Mouse (Mus musculus): ENCODE measurements around the gene Aebp1. TPM values are rescaled to one million over a fixed set of nuclear protein-coding genes. Genes with fewer than 3 reads are reported as not detected.

The Aebp1 gene
- 8.5 and 9.6 TPM in 2 replicates for polyA plus RNA-seq (2016; fragmentation: Nextera tagmentation; extraction: Ambion mirVana)

GRCm38 (mm10) chr11:5861678-5862393 lies at the start of gene Aebp1:
Aebp1 (plus strand) TSS chr11:5861947.
- Histone ChIP-seq H3K4me1 (peaks cover 12% of the 10 kb centered on the region), H3K4me3 (peak within 1 kb of the TSS; percentile 50), H3K4me2 (peak within 1 kb of the TSS; percentile 63), H3K9ac (peak within 1 kb of the TSS; percentile 52), H3K27ac (no peak within 1 kb of the TSS), H3K36me3 (0 out of 2 replicates have a peak, but pooled peaks cover 5% of the 10 kb centered on the region), H3K9me3 (replicated peaks) (peaks cover 3% of the 10 kb centered on the region; the same call in 1 of the 2 replicates), H3K27me3 (replicated peaks) (peaks cover 57% of the 10 kb centered on the region)
- ATAC-seq = peak; percentile 56
- 3% methylated on average over 59 of the region's 59 CpGs for WGBS (ENCODE audit: insufficient replicate concordance)

DNA sequence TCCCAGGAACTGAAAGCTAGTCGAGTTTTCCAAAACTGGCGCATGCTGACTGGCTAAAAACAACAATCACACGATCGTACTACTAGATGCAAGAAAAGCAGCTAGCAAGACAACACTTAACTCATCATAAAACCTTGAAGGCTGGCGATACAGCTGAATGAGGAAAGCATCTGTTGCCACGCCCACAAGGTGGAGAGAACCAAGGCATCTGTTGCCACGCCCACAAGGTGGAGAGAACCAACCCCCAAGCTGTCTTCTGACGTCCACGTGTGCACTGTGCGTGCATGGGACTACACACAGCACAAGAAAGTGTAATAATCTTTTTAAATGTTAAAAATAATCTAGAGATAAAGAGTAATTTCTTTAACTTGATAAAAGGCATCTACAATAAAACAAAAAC lies 48.4 kb upstream of the Aebp1 start:
- Histone ChIP-seq H3K4me3 (no peak overlapping the region), H3K27ac (no peak overlapping the region), H3K4me1 (no peaks in the 10 kb centered on the region), H3K9ac (no peak overlapping the region), H3K9me3 (replicated peaks) (no peaks in the 10 kb centered on the region), H3K27me3 (replicated peaks) (no peaks in the 10 kb centered on the region), H3K36me3 (no peaks in the 10 kb centered on the region), H3K4me2 (no peak overlapping the region)
- no peak for ATAC-seq
- WGBS (ENCODE audit: insufficient replicate concordance) = 69% methylated on average over 10 of the region's 10 CpGs

GRCm38 (mm10) chr11:5819223-5819622 lies 42.5 kb upstream of the Aebp1 start:
- H3K27me3 ChIP-seq (replicated peaks) = no peaks in the 10 kb centered on the region
- no peak overlapping the region for H3K27ac ChIP-seq
- H3K36me3 ChIP-seq = no peaks in the 10 kb centered on the region
- H3K9ac ChIP-seq = no peak overlapping the region
- 40% methylated on average over 2 of the region's 2 CpGs for WGBS (ENCODE audit: insufficient replicate concordance)
- H3K4me2 ChIP-seq = no peak overlapping the region
- H3K4me3 ChIP-seq = no peak overlapping the region
- no peaks in the 10 kb centered on the region for H3K4me1 ChIP-seq
- no peaks in the 10 kb centered on the region for H3K9me3 ChIP-seq (replicated peaks)
- ATAC-seq = no peak

DNA sequence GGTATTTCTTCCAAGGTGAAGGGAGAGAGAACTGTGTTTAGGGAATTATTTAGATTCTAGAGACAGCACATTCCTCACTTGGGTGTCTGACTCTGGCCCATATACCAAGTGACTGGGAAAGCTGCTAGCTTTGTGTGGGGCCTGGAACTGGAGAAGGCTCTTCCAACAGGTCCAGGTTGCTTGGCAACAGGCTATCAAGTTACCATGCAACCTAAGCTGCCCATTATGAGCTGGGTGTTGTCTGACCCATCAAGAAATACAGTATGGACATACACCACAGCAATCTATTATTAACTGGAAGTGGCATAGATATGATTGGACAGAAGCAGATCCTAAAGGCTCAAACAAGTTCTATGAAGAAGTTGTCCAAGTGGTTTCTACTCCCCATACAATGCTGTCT lies 36.3 kb upstream of the Aebp1 start:
- Histone ChIP-seq H3K4me3 (no peak overlapping the region), H3K9me3 (replicated peaks) (no peaks in the 10 kb centered on the region), H3K4me2 (no peak overlapping the region), H3K4me1 (peaks cover 10% of the 10 kb centered on the region), H3K36me3 (peaks cover 26% of the 10 kb centered on the region), H3K9ac (no peak overlapping the region), H3K27me3 (replicated peaks) (no peaks in the 10 kb centered on the region), H3K27ac (no peak overlapping the region)
- ATAC-seq = no peak

- WGBS (ENCODE audit: insufficient replicate concordance) = 71% methylated on average over 5 of the region's 5 CpGs
- no peaks in the 10 kb centered on the region for H3K27me3 ChIP-seq (replicated peaks)
- H3K4me1 ChIP-seq = peaks cover 10% of the 10 kb centered on the region
- no peak overlapping the region for H3K27ac ChIP-seq
- peaks cover 39% of the 10 kb centered on the region for H3K36me3 ChIP-seq
- no peak for ATAC-seq
- no peak overlapping the region for H3K4me2 ChIP-seq
- no peaks in the 10 kb centered on the region for H3K9me3 ChIP-seq (replicated peaks)
- no peak overlapping the region for H3K9ac ChIP-seq
- H3K4me3 ChIP-seq = no peak overlapping the region
Measured at GRCm38 (mm10) chr11:5827931-5828330, 33.8 kb upstream of the Aebp1 start.

DNA sequence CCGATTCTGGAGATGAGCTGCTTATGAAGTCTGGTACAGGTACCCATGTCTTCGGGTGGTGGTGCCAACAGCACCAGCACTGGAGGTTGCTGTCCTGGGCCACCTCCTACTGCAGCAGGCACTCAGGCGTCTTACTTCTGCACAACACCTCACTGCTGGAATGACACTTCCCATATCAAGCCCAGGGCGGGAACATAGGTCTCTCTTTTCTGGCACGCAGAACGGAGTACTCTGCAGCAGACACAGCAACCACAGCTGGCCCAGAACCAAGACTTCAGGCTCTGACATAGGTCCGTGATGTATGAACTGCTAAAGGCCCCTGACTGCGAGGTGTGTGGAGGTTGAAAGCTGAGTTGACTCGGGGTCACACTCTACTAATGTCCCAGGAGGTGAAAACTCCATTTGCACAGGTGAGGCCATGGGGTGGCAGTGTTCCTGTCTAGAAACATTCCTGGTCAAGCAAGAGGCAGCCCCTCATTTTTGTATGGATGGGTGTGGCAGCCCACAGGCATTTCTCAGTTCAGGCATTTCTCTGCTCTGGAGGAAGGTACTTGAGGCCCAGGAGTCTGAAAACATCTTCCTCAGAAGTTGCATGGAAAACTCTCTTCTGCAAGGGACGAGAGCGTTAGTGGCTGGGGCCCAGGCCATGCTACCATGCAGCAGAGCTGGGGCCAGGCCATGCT lies 33.1 kb upstream of the Aebp1 start:
- 79% methylated on average over 11 of the region's 11 CpGs for WGBS (ENCODE audit: insufficient replicate concordance)

DNA sequence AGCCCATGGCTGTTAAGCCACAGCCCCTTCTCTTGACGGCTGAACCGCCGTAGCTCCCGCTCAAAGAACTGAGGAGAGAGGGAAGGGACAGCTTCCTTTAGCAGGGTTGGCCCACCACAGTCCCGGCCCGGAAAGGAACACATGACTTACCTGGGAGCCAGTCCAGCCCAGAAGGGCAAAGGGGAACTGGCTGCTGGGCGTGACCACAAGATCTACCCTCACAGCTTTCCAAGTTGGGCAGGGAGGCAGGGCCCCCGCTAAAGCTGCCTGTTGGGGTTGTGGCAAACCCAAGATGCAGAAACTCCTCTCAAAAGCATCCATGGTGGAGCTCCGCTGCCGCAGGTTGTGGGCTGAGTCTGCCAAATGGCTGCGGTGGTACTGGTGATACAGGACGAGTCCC lies 32.4 kb upstream of the Aebp1 start:
- Histone ChIP-seq H3K27ac (no peak overlapping the region), H3K4me2 (no peak overlapping the region), H3K9me3 (replicated peaks) (no peaks in the 10 kb centered on the region), H3K4me3 (no peak overlapping the region), H3K4me1 (peaks cover 10% of the 10 kb centered on the region), H3K27me3 (replicated peaks) (no peaks in the 10 kb centered on the region), H3K36me3 (peaks cover 53% of the 10 kb centered on the region), H3K9ac (no peak overlapping the region)
- ATAC-seq = no peak
- WGBS (ENCODE audit: insufficient replicate concordance) = 79% methylated on average over 12 of the region's 12 CpGs

More for the DNA sequence above, 33.1 kb upstream of the Aebp1 start:
- Histone ChIP-seq H3K9me3 (replicated peaks) (no peaks in the 10 kb centered on the region), H3K27ac (no peak overlapping the region), H3K4me1 (peaks cover 10% of the 10 kb centered on the region), H3K4me2 (no peak overlapping the region), H3K36me3 (peaks cover 47% of the 10 kb centered on the region), H3K27me3 (replicated peaks) (no peaks in the 10 kb centered on the region), H3K4me3 (no peak overlapping the region), H3K9ac (no peak overlapping the region)
- no peak for ATAC-seq

DNA sequence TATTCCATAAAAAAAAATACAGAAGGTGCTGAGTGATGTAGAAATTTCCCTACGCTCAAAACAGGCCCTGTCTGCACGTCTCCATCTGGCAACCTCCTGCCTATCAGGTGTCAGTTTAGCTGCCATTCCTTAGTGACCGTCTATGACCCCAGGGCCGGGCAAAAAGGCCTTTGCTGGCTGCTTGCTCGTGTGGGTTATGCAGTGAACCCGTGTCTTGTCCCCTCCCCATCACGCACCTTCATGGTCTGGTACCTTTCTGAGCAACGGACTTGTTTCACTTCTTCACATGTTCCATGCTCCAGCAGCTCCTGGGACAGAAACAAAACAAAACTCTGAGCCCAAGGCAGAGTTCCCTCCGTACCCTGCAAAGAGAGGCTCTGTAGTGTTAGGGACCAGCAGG lies 27.2 kb upstream of the Aebp1 start:
- H3K4me3 ChIP-seq = no peak overlapping the region
- no peak for ATAC-seq
- no peaks in the 10 kb centered on the region for H3K9me3 ChIP-seq (replicated peaks)
- peaks cover 17% of the 10 kb centered on the region for H3K4me1 ChIP-seq
- H3K27me3 ChIP-seq (replicated peaks) = no peaks in the 10 kb centered on the region
- H3K9ac ChIP-seq = no peak overlapping the region
- no peak overlapping the region for H3K4me2 ChIP-seq
- 78% methylated on average over 9 of the region's 9 CpGs for WGBS (ENCODE audit: insufficient replicate concordance)
- H3K27ac ChIP-seq = no peak overlapping the region
- peaks cover 42% of the 10 kb centered on the region for H3K36me3 ChIP-seq

GRCm38 (mm10) chr11:5835057-5835456 lies 26.7 kb upstream of the Aebp1 start:
- peaks cover 37% of the 10 kb centered on the region for H3K36me3 ChIP-seq
- H3K4me2 ChIP-seq = no peak overlapping the region
- no peak for ATAC-seq
- no peak overlapping the region for H3K27ac ChIP-seq
- no peaks in the 10 kb centered on the region for H3K27me3 ChIP-seq (replicated peaks)
- no peak overlapping the region for H3K4me3 ChIP-seq
- H3K9me3 ChIP-seq (replicated peaks) = no peaks in the 10 kb centered on the region
- 70% methylated on average over 7 of the region's 7 CpGs for WGBS (ENCODE audit: insufficient replicate concordance)
- H3K4me1 ChIP-seq = peaks cover 13% of the 10 kb centered on the region
- no peak overlapping the region for H3K9ac ChIP-seq

- no peak overlapping the region for H3K27ac ChIP-seq
- no peak overlapping the region for H3K9ac ChIP-seq
- peaks cover 13% of the 10 kb centered on the region for H3K4me1 ChIP-seq
- peaks cover 31% of the 10 kb centered on the region for H3K36me3 ChIP-seq
- H3K4me3 ChIP-seq = no peak overlapping the region
- H3K27me3 ChIP-seq (replicated peaks) = no peaks in the 10 kb centered on the region
- 84% methylated on average over 1 of the region's 1 CpGs for WGBS (ENCODE audit: insufficient replicate concordance)
- H3K4me2 ChIP-seq = no peak overlapping the region
- no peak for ATAC-seq
- H3K9me3 ChIP-seq (replicated peaks) = no peaks in the 10 kb centered on the region
Measured at GRCm38 (mm10) chr11:5836126-5836525, 25.6 kb upstream of the Aebp1 start.

DNA sequence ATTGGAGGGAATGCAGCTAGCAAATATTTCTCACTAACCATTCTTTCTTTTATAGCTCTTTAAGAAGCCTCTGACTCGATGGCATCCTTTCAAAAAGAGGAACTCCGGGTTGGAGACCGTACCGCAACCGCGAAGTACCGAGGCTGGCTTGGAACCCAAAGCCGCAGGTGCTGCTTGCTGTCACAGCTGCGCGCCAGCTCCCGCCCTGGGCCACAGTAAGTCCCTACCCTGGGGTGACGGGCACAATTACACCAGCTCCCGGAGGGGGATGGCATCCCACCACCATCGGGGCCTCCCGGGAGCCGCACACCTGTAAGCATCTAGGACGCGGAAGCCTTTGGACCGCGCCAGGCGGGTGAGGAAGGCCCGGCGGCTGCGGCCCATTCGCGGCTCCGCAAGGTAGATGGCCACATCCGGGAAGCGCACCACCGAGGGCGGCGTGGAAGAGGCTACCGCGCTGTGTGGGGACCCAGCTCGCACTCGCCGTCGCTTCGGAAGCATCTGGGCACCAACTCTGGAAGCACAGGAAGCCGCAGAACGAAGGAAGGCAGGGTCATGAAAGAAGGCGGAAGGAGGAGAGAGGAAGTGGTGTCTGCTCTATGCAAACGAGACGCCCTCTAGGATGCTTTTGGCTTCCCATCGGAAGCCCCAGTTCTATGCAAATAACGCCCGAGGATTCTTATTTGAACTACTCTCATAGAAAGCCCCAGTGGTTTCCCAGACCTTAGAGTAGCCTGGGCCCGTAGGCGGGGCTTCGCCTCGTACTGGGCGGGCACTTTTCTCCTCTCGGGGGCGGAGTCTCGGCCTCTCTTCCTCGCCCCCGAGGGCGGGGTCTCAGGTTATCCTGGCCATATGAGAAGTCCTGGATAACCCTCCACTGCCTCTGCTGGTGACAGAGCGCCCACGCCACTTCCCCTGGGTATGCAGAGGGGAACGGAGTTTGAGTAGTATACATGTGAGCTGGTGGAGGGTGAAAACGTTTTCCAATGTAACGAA lies 24.2 kb upstream of the Aebp1 start, which contains the start of gene Polm:
Gene Polm, minus strand, starts transcription at position 766 of the 996 bp plus-strand sequence.
- ATAC-seq = peak; percentile 97
- Histone ChIP-seq H3K4me1 (peaks cover 13% of the 10 kb centered on the region), H3K4me2 (peak within 1 kb of the TSS; percentile 97), H3K9ac (peak within 1 kb of the TSS; percentile 81), H3K36me3 (peaks cover 26% of the 10 kb centered on the region), H3K27ac (peak within 1 kb of the TSS; percentile 79), H3K9me3 (replicated peaks) (no peaks in the 10 kb centered on the region), H3K27me3 (replicated peaks) (no peaks in the 10 kb centered on the region), H3K4me3 (peak within 1 kb of the TSS; percentile 77)
- WGBS (ENCODE audit: insufficient replicate concordance) = under 1% methylated on average over 63 of the region's 63 CpGs

Data from liver, embryonic 12.5 days (tissue).